Mouse (Mus musculus) heart, adult 2 months (tissue): Measurements from ENCODE around the gene Dcaf17. TPM values are rescaled to one million over a fixed set of nuclear protein-coding genes. Genes with fewer than 3 reads are reported as not detected.

Experiments
- DNase-seq, 2 experiments: peaks; one replicate each; pipeline ENCODE4 v3.0.0; 2021
- H3K27ac ChIP-seq: fragments of 200-600 bp; 2 replicates; pipeline ENCODE4 v1.8.1; 2022
- H3K27me3 ChIP-seq: fragments of 200-500 bp; 2 replicates; pipeline ENCODE4 v1.6.1; 2012; ENCODE audit warnings: mild to moderate bottlenecking, low read length, inconsistent platforms, mixed read lengths; ENCODE audit not compliant: control insufficient read depth, insufficient read depth
- H3K36me3 ChIP-seq: fragments of 200-500 bp; 2 replicates; pipeline ENCODE4 v1.6.1; 2012; ENCODE audit warnings: low read length, inconsistent platforms; ENCODE audit not compliant: control insufficient read depth, insufficient read depth
- H3K4me1 ChIP-seq: fragments of 200-500 bp; 2 replicates; pipeline ENCODE4 v1.6.1; 2011; ENCODE audit warnings: low read length; ENCODE audit not compliant: control insufficient read depth, insufficient read depth
- H3K4me3 ChIP-seq: fragments of 200-600 bp; 2 replicates; pipeline ENCODE4 v1.8.1; 2022
- H3K79me2 ChIP-seq: fragments of 200-500 bp; replicated peaks from 2 replicates; pipeline ENCODE4 v1.6.1; 2012; ENCODE audit warnings: mild to moderate bottlenecking, inconsistent platforms, low read length, moderate library complexity, mixed read lengths; ENCODE audit not compliant: control insufficient read depth, insufficient read depth
- H3K9ac ChIP-seq: fragments of 200-500 bp; 2 replicates; pipeline ENCODE4 v1.6.1; 2012; ENCODE audit warnings: low read depth, mild to moderate bottlenecking, control low read depth, inconsistent platforms, low read length, mixed read lengths
- CTCF ChIP-seq: fragments of 200-600 bp; IDR thresholded peaks from 2 replicates; pipeline ENCODE4 v1.8.1; 2022; ENCODE audit warnings: antibody characterized with exemption, mild to moderate bottlenecking, moderate library complexity
- EP300 ChIP-seq: fragments of 200-500 bp; IDR thresholded peaks from 2 replicates; pipeline ENCODE4 v1.6.1; 2011; ENCODE audit warnings: low read depth, low read length, control low read depth; ENCODE audit not compliant: insufficient read depth
- POLR2A ChIP-seq: fragments of 200-500 bp; IDR thresholded peaks from 2 replicates; pipeline ENCODE4 v1.6.1; 2011; ENCODE audit warnings: mild to moderate bottlenecking, low read depth, low read length, control low read depth; ENCODE audit not compliant: insufficient read depth
- WGBS: fragments of 180-500 bp; shearing (Covaris S2); methylation state at CpG from one replicate; pipeline ENCODE4 v1.1.7; 2018; 5-methylcytosine and 5-hydroxymethylcytosine counted together
- intact Hi-C: fragments of 180-260 bp; cut with DNase I; formaldehyde crosslinking; loops from one replicate; pipeline ENCODE4 v1.15.1; 2025
- polyA plus RNA-seq: library from polyadenylated mRNA; depleted of rRNA; stranded (reverse); fragments of >200 nt; gene quantifications from 2 replicates; pipeline ENCODE4 v1.2.3, GENCODE M21; 2012
- total RNA-seq, 2 experiments: library from RNA; stranded (reverse); gene quantifications; 2 replicates each; pipeline ENCODE4 v1.2.3; 2021

Gene Dcaf17
- total and polyA plus RNA-seq, 3 experiments, result 3.3 to 5.5 (median 4.8) TPM

- no peaks in the 10 kb centered on the region for H3K27me3 ChIP-seq
- H3K27ac ChIP-seq, result no peak overlapping the region
- TF ChIP-seq CTCF (no peak), EP300 (no peak), POLR2A (no peak)
- WGBS, result 84% methylated on average over 2 of the region's 2 CpGs
- DNase-seq, result no peak
- no peaks in the 10 kb centered on the region for H3K36me3 ChIP-seq
- no peak overlapping the region for H3K4me3 ChIP-seq
- no peaks in the 10 kb centered on the region for H3K79me2 ChIP-seq
- no peaks in the 10 kb centered on the region for H3K4me1 ChIP-seq
- intact Hi-C loops, result no loop called here
- no peak overlapping the region for H3K9ac ChIP-seq
Measured at GRCm38 (mm10) chr2:71130366-71130765, 75.2 kb downstream of the Dcaf17 start.

- intact Hi-C loops, result no loop called here
- DNase-seq, result no peak
- Histone ChIP-seq H3K79me2 (no peaks in the 10 kb centered on the region), H3K36me3 (no peaks in the 10 kb centered on the region), H3K9ac (no peak overlapping the region), H3K4me3 (no peak overlapping the region), H3K27ac (no peak overlapping the region), H3K27me3 (no peaks in the 10 kb centered on the region), H3K4me1 (no peaks in the 10 kb centered on the region)
- WGBS, result 68% methylated on average over 3 of the region's 3 CpGs
- TF ChIP-seq POLR2A, result no peak
- TF ChIP-seq EP300, result no peak
- TF ChIP-seq CTCF, result no peak
Measured at GRCm38 (mm10) chr2:71131866-71132496, 76.9 kb downstream of the Dcaf17 start.

GRCm38 (mm10) chr2:71134041-71134505, 78.9 kb downstream of the Dcaf17 start:
- Histone ChIP-seq H3K36me3 (no peaks in the 10 kb centered on the region), H3K4me1 (no peaks in the 10 kb centered on the region), H3K79me2 (no peaks in the 10 kb centered on the region), H3K27ac (no peak overlapping the region), H3K4me3 (no peak overlapping the region), H3K27me3 (no peaks in the 10 kb centered on the region), H3K9ac (no peak overlapping the region)
- WGBS, result 69% methylated on average over 9 of the region's 9 CpGs
- TF ChIP-seq EP300 (no peak), CTCF (no peak), POLR2A (no peak)
- DNase-seq, result no peak
- intact Hi-C loops, result no loop called here

DNA sequence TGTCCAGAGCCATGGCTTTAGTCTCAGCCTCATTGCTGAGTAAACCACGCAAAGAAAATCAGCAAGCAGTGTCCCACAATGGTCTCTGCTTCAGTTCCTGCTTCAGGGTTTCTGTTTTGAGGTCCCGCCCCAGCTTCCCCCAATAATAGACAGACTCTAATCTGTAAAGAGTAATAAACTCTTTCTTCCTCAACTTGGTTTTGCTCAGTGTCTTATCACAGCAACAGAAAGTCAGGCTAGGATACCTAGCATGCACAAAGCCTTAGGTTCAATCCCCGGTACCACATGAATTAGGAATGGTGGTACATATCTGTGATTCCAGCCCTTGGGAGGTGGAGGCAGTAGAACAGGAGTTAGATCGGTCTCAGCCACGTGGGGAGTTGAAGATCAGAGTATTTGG, 79.7 kb downstream of the Dcaf17 start:
- Histone ChIP-seq H3K27ac (no peak overlapping the region), H3K9ac (no peak overlapping the region), H3K4me1 (no peaks in the 10 kb centered on the region), H3K27me3 (no peaks in the 10 kb centered on the region), H3K4me3 (no peak overlapping the region), H3K36me3 (no peaks in the 10 kb centered on the region), H3K79me2 (no peaks in the 10 kb centered on the region)
- TF ChIP-seq POLR2A, result no peak
- TF ChIP-seq CTCF, result no peak
- TF ChIP-seq EP300, result no peak
- 83% methylated on average over 5 of the region's 5 CpGs for WGBS
- no peak for DNase-seq
- intact Hi-C loops, result no loop called here

- Histone ChIP-seq H3K9ac (no peak overlapping the region), H3K27me3 (no peaks in the 10 kb centered on the region), H3K79me2 (no peaks in the 10 kb centered on the region), H3K4me3 (no peak overlapping the region), H3K36me3 (no peaks in the 10 kb centered on the region), H3K27ac (no peak overlapping the region), H3K4me1 (no peaks in the 10 kb centered on the region)
- intact Hi-C loops, result no loop called here
- no peak for DNase-seq
- TF ChIP-seq CTCF, result no peak
- TF ChIP-seq POLR2A, result no peak
- TF ChIP-seq EP300, result no peak
- WGBS, result 70% methylated on average over 4 of the region's 4 CpGs
Measured at GRCm38 (mm10) chr2:71140622-71141021, 85.5 kb downstream of the Dcaf17 start.

DNA sequence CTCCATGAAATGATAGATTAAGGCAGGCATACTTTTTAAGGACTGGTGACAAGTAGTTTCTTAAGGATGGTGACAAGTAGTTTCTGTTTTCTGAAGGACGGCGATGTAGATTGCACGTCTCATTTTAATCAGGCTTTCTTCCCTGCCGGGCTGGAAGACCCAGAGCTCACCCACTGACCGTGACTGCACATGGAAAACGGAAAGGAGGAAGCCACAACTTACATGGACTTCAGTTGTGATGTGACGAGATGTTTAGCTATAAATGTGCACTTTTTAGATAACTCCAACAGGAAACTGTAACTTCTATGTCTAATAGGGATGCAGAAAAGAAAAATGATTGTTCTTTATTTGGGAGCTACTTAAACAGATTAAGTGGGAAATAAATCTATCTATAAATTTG, 87.3 kb downstream of the Dcaf17 start:
- H3K27ac ChIP-seq, result no peak overlapping the region
- H3K79me2 ChIP-seq, result no peaks in the 10 kb centered on the region
- no peaks in the 10 kb centered on the region for H3K4me1 ChIP-seq
- no peak overlapping the region for H3K4me3 ChIP-seq
- no peaks in the 10 kb centered on the region for H3K27me3 ChIP-seq
- no peak for DNase-seq
- H3K36me3 ChIP-seq, result no peaks in the 10 kb centered on the region
- intact Hi-C loops, result no loop called here
- H3K9ac ChIP-seq, result no peak overlapping the region
- TF ChIP-seq EP300 (no peak), CTCF (no peak), POLR2A (no peak)
- WGBS, result 37% methylated on average over 7 of the region's 7 CpGs
